Mouse (Mus musculus) heart, embryonic 11.5 days (tissue): Measurements from ENCODE around the gene Syde1. TPM values are rescaled to one million over a fixed set of nuclear protein-coding genes. Genes with fewer than 3 reads are reported as not detected.

Experiments used
- ATAC-seq: fragments of 200-750 bp; cut with Nextera tagmentation; replicated peaks from 2 replicates; pipeline ENCODE4 v1.8.0; 2017; ENCODE audit warnings: moderate library complexity; ENCODE audit not compliant: insufficient number of reproducible peaks, low FRiP score, low TSS enrichment
- H3K27ac ChIP-seq: fragments of 300-500 bp; sonication (generic); 2 replicates; pipeline ENCODE4 v1.5.1; 2014; ENCODE audit warnings: mild to moderate bottlenecking, low read depth, low read length
- H3K27me3 ChIP-seq: fragments of 300-500 bp; sonication (generic); 2 replicates; pipeline ENCODE4 v1.6.1; 2014; ENCODE audit warnings: mild to moderate bottlenecking, low read length, mixed read lengths; ENCODE audit not compliant: control insufficient read depth, insufficient read depth
- H3K36me3 ChIP-seq: fragments of 300-500 bp; sonication (generic); 2 replicates; pipeline ENCODE4 v1.6.1; 2014; ENCODE audit warnings: mild to moderate bottlenecking, low read length, moderate library complexity, mixed read lengths; ENCODE audit not compliant: control insufficient read depth, insufficient read depth
- H3K4me1 ChIP-seq: fragments of 300-500 bp; sonication (generic); 2 replicates; pipeline ENCODE4 v1.6.1; 2014; ENCODE audit warnings: low read length; ENCODE audit not compliant: control insufficient read depth, insufficient read depth
- H3K4me2 ChIP-seq: fragments of 300-500 bp; sonication (generic); 2 replicates; pipeline ENCODE4 v1.6.1; 2014; ENCODE audit warnings: mild to moderate bottlenecking, moderate library complexity
- H3K4me3 ChIP-seq: fragments of 300-500 bp; sonication (generic); 2 replicates; pipeline ENCODE4 v1.5.1; 2014; ENCODE audit warnings: low read depth, low read length
- H3K9ac ChIP-seq: fragments of 300-500 bp; sonication (generic); 2 replicates; pipeline ENCODE4 v1.6.1; 2014; ENCODE audit warnings: mild to moderate bottlenecking, low read depth, low read length, moderate library complexity
- H3K9me3 ChIP-seq: fragments of 300-500 bp; sonication (generic); replicated peaks from 2 replicates; pipeline ENCODE4 v1.6.1; 2016; ENCODE audit warnings: low read length; ENCODE audit not compliant: control insufficient read depth
- WGBS: fragments of 180-500 bp; shearing (Covaris S2); extraction: QIAGEN DNeasy Blood & Tissue Kit; methylation state at CpG from one replicate; pipeline ENCODE4 v1.1.7; 2014; ENCODE audit not compliant: insufficient replicate concordance; 5-methylcytosine and 5-hydroxymethylcytosine counted together
- polyA plus RNA-seq: library from polyadenylated mRNA; unstranded; fragments of >200 nt; fragmentation: Nextera tagmentation; extraction: Ambion mirVana; gene quantifications from 2 replicates; pipeline ENCODE4 v1.2.1, GENCODE M21; 2014

The Syde1 gene
- polyA plus RNA-seq, 1 experiment from 2014 or later, result 15.7 TPM

GRCm38 (mm10) chr10:78594566-78594965 lies 2.8 kb upstream of the Syde1 start:
- Histone ChIP-seq H3K4me1 (peaks cover 7% of the 10 kb centered on the region; the same call in 1 of the 2 replicates), H3K4me3 (no peak overlapping the region), H3K4me2 (no peak overlapping the region), H3K9ac (no peak overlapping the region), H3K27ac (no peak overlapping the region), H3K36me3 (peaks cover 2% of the 10 kb centered on the region; the same call in 1 of the 2 replicates), H3K9me3 (no peaks in the 10 kb centered on the region), H3K27me3 (no peaks in the 10 kb centered on the region)
- no peak for ATAC-seq

GRCm38 (mm10) chr10:78594157-78594556 lies 2.4 kb upstream of the Syde1 start:
- Histone ChIP-seq H3K27me3 (no peaks in the 10 kb centered on the region), H3K4me3 (no peak overlapping the region), H3K27ac (no peak overlapping the region), H3K4me2 (no peak overlapping the region), H3K9ac (no peak overlapping the region), H3K4me1 (peaks cover 7% of the 10 kb centered on the region; the same call in 1 of the 2 replicates), H3K36me3 (peaks cover 5% of the 10 kb centered on the region; the same call in 1 of the 2 replicates), H3K9me3 (no peaks in the 10 kb centered on the region)
- no peak for ATAC-seq
- 67% methylated on average over 6 of the region's 6 CpGs for WGBS

- no peak for ATAC-seq
- no peak overlapping the region for H3K4me2 ChIP-seq
- H3K36me3 ChIP-seq, result peaks cover 9% of the 10 kb centered on the region; the same call in 1 of the 2 replicates
- no peak overlapping the region for H3K4me3 ChIP-seq
- no peaks in the 10 kb centered on the region for H3K9me3 ChIP-seq
- peaks cover 7% of the 10 kb centered on the region; the same call in 1 of the 2 replicates for H3K4me1 ChIP-seq
- no peaks in the 10 kb centered on the region for H3K27me3 ChIP-seq
- H3K27ac ChIP-seq, result no peak overlapping the region
- 87% methylated on average over 5 of the region's 5 CpGs for WGBS
- no peak overlapping the region for H3K9ac ChIP-seq
These were observed 2.0 kb upstream of the Syde1 start for GRCm38 (mm10) chr10:78593736-78594135.

- peaks cover 13% of the 10 kb centered on the region for H3K36me3 ChIP-seq
- H3K9ac ChIP-seq, result no peak overlapping the region
- H3K27me3 ChIP-seq, result no peaks in the 10 kb centered on the region
- no peak for ATAC-seq
- no peak overlapping the region for H3K4me3 ChIP-seq
- 80% methylated on average over 4 of the region's 4 CpGs for WGBS
- H3K27ac ChIP-seq, result no peak overlapping the region
- H3K9me3 ChIP-seq, result no peaks in the 10 kb centered on the region
- H3K4me1 ChIP-seq, result peaks cover 7% of the 10 kb centered on the region; the same call in 1 of the 2 replicates
- H3K4me2 ChIP-seq, result no peak overlapping the region
These were observed 1.2 kb upstream of the Syde1 start for GRCm38 (mm10) chr10:78592856-78593379.

GRCm38 (mm10) chr10:78590744-78591143 lies 1.0 kb downstream of the Syde1 start:
- WGBS, result 11% methylated on average over 9 of the region's 9 CpGs
- peak overlapping the region; percentile 63 for H3K4me2 ChIP-seq
- no peak for ATAC-seq
- H3K27me3 ChIP-seq, result no peaks in the 10 kb centered on the region
- H3K9ac ChIP-seq, result peak overlapping the region; percentile 93
- H3K4me3 ChIP-seq, result peak overlapping the region; percentile 76
- H3K27ac ChIP-seq, result peak overlapping the region; percentile 88; the same call in 1 of the 2 replicates
- peaks cover 7% of the 10 kb centered on the region; the same call in 1 of the 2 replicates for H3K4me1 ChIP-seq
- H3K9me3 ChIP-seq, result no peaks in the 10 kb centered on the region
- H3K36me3 ChIP-seq, result peaks cover 30% of the 10 kb centered on the region

GRCm38 (mm10) chr10:78589901-78590300 lies 1.9 kb downstream of the Syde1 start:
- H3K9me3 ChIP-seq, result no peaks in the 10 kb centered on the region
- peak overlapping the region; percentile 63 for H3K4me2 ChIP-seq
- H3K9ac ChIP-seq, result peak overlapping the region; percentile 93; the same call in 1 of the 2 replicates
- no peak overlapping the region for H3K27ac ChIP-seq
- H3K36me3 ChIP-seq, result peaks cover 38% of the 10 kb centered on the region
- WGBS, result 84% methylated on average over 8 of the region's 8 CpGs
- ATAC-seq, result no peak
- H3K4me1 ChIP-seq, result peaks cover 7% of the 10 kb centered on the region; the same call in 1 of the 2 replicates
- H3K27me3 ChIP-seq, result no peaks in the 10 kb centered on the region
- no peak overlapping the region; the same call in 1 of the 2 replicates for H3K4me3 ChIP-seq

GRCm38 (mm10) chr10:78589291-78589690 lies 2.5 kb downstream of the Syde1 start:
- no peaks in the 10 kb centered on the region for H3K9me3 ChIP-seq
- no peak for ATAC-seq

GRCm38 (mm10) chr10:78586026-78586425 lies 5.7 kb downstream of the Syde1 start:
- no peak for ATAC-seq
- H3K27ac ChIP-seq, result no peak overlapping the region
- peaks cover 41% of the 10 kb centered on the region for H3K36me3 ChIP-seq
- WGBS, result 89% methylated on average over 13 of the region's 13 CpGs
- H3K4me1 ChIP-seq, result peaks cover 7% of the 10 kb centered on the region; the same call in 1 of the 2 replicates
- H3K4me3 ChIP-seq, result no peak overlapping the region
- H3K4me2 ChIP-seq, result no peak overlapping the region
- H3K27me3 ChIP-seq, result no peaks in the 10 kb centered on the region
- no peak overlapping the region for H3K9ac ChIP-seq
- H3K9me3 ChIP-seq, result no peaks in the 10 kb centered on the region

More at GRCm38 (mm10) chr10:78589291-78589690, 2.5 kb downstream of the Syde1 start:
- Histone ChIP-seq H3K27me3 (no peaks in the 10 kb centered on the region), H3K4me3 (no peak overlapping the region), H3K9ac (no peak overlapping the region), H3K4me2 (no peak overlapping the region), H3K27ac (no peak overlapping the region), H3K36me3 (peaks cover 40% of the 10 kb centered on the region), H3K4me1 (peaks cover 7% of the 10 kb centered on the region; the same call in 1 of the 2 replicates)
- 95% methylated on average over 18 of the region's 18 CpGs for WGBS

GRCm38 (mm10) chr10:78585606-78586005 lies 6.2 kb downstream of the Syde1 start:
- no peak overlapping the region for H3K27ac ChIP-seq
- H3K9ac ChIP-seq, result no peak overlapping the region
- H3K4me1 ChIP-seq, result peaks cover 7% of the 10 kb centered on the region; the same call in 1 of the 2 replicates
- peaks cover 42% of the 10 kb centered on the region for H3K36me3 ChIP-seq
- no peaks in the 10 kb centered on the region for H3K27me3 ChIP-seq
- ATAC-seq, result no peak
- no peak overlapping the region for H3K4me3 ChIP-seq
- H3K9me3 ChIP-seq, result no peaks in the 10 kb centered on the region
- H3K4me2 ChIP-seq, result no peak overlapping the region
- 81% methylated on average over 22 of the region's 22 CpGs for WGBS
